Mouse (Mus musculus) neural tube, embryonic 11.5 days (tissue): ENCODE results near the gene Inafm2. TPM values are rescaled to one million over a fixed set of nuclear protein-coding genes. Genes with fewer than 3 reads are reported as not detected.

Experiments used
- ATAC-seq: fragments of 200-750 bp; cut with Nextera tagmentation; 2 replicates; pipeline ENCODE4 v1.8.0; 2017; ENCODE audit warnings: moderate number of reproducible peaks, mild to moderate bottlenecking, moderate TSS enrichment, moderate library complexity; ENCODE audit not compliant: insufficient read depth, low FRiP score, low TSS enrichment
- DNase-seq: peaks from one replicate; pipeline ENCODE4 v3.0.0-alpha.2; 2015; ENCODE audit warnings: low spot score
- H3K27ac ChIP-seq: fragments of 300-500 bp; sonication (generic); 2 replicates; pipeline ENCODE4 v1.5.1; 2014; ENCODE audit warnings: low read depth, mild to moderate bottlenecking, low read length
- H3K27me3 ChIP-seq: fragments of 300-500 bp; sonication (generic); 2 replicates; pipeline ENCODE4 v1.6.1; 2014; ENCODE audit warnings: mild to moderate bottlenecking, low read length, mixed read lengths; ENCODE audit not compliant: control insufficient read depth, insufficient read depth
- H3K36me3 ChIP-seq: fragments of 300-500 bp; sonication (generic); 2 replicates; pipeline ENCODE4 v1.6.1; 2014; ENCODE audit warnings: mild to moderate bottlenecking, low read length, moderate library complexity, mixed read lengths; ENCODE audit not compliant: control insufficient read depth, insufficient read depth
- H3K4me1 ChIP-seq: fragments of 300-500 bp; sonication (generic); 2 replicates; pipeline ENCODE4 v1.6.1; 2014; ENCODE audit warnings: low read length, mixed read lengths; ENCODE audit not compliant: control insufficient read depth, insufficient read depth
- H3K4me2 ChIP-seq: fragments of 300-500 bp; sonication (generic); 2 replicates; pipeline ENCODE4 v1.6.1; 2014; ENCODE audit warnings: low read depth, mild to moderate bottlenecking, moderate library complexity
- H3K4me3 ChIP-seq: fragments of 300-500 bp; sonication (generic); 2 replicates; pipeline ENCODE4 v1.5.1; 2014; ENCODE audit warnings: low read depth, low read length
- H3K9ac ChIP-seq: fragments of 300-500 bp; sonication (generic); 2 replicates; pipeline ENCODE4 v1.6.1; 2014; ENCODE audit warnings: mild to moderate bottlenecking, low read length
- H3K9me3 ChIP-seq: fragments of 300-500 bp; sonication (generic); 2 replicates; pipeline ENCODE4 v1.6.1; 2016; ENCODE audit warnings: low read length; ENCODE audit not compliant: control insufficient read depth
- WGBS: fragments of 180-500 bp; shearing (Covaris S2); extraction: QIAGEN DNeasy Blood & Tissue Kit; methylation state at CpG from one replicate; pipeline ENCODE4 v1.1.7; 2014; 5-methylcytosine and 5-hydroxymethylcytosine counted together
- polyA plus RNA-seq: library from polyadenylated mRNA; unstranded; fragments of >200 nt; fragmentation: Nextera tagmentation; extraction: Ambion mirVana; gene quantifications from 2 replicates; pipeline ENCODE4 v1.2.1, GENCODE M21; 2014

Inafm2 gene
- polyA plus RNA-seq, 1 experiment from 2014 or later: 29.2 TPM

DNA sequence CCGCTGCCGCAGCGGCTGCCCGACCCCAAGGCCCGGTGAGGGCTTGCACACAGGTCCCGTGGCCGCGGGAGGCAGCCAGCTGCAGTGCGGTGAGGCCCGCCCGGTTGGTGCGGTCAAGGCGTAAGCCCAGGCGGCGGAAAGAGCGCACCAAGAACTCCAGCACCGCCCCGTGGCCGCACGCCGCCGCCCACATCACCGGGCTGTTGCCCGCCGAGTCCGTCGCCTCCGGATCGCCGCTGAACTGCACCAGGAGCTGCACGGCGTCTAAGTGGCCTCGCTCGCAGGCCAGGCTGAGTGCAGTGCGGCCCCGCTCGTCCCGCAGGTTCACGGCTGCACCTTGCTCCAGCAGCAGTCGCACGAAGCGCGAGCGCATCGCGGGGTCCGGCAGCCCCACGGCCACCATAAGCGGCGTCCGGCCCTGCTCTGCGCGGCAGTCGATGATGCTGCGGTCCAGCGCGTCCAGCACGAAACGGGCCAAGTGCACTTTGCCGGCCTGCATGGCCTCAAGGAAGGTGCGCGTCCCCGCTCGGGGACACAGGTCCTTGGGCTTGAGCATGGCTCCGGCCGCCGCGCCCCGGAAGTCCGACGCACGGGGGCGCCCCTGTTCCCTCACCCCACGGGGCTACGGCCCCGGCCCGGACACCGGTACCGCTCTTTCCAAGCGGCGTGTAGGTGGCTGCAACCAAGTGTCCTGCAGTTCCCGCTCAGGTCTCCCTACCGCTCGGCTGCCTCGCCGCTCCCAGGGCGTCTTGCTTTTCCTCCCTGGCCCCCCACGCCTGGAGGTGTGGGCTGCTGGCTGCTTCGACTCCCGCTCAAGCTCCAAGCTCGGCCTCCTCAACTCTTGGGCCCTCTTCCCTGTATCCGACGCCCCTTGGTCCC lies 42.4 kb upstream of the Inafm2 start:
- ATAC-seq (peak; percentile 23; the same call in 1 of the 2 replicates), DNase-seq (peak; percentile 68)
- peak overlapping the region; percentile 38 for H3K4me3 ChIP-seq
- peaks cover 19% of the 10 kb centered on the region for H3K4me1 ChIP-seq
- whole genome bisulfite sequencing: under 1% methylated on average over 90 of the region's 93 CpGs
- no peaks in the 10 kb centered on the region for H3K36me3 ChIP-seq
- H3K4me2 ChIP-seq: peak overlapping the region; percentile 53
- H3K27ac ChIP-seq: no peak overlapping the region
- no peaks in the 10 kb centered on the region for H3K9me3 ChIP-seq
- no peak overlapping the region for H3K9ac ChIP-seq
- H3K27me3 ChIP-seq: peaks cover 88% of the 10 kb centered on the region

DNA sequence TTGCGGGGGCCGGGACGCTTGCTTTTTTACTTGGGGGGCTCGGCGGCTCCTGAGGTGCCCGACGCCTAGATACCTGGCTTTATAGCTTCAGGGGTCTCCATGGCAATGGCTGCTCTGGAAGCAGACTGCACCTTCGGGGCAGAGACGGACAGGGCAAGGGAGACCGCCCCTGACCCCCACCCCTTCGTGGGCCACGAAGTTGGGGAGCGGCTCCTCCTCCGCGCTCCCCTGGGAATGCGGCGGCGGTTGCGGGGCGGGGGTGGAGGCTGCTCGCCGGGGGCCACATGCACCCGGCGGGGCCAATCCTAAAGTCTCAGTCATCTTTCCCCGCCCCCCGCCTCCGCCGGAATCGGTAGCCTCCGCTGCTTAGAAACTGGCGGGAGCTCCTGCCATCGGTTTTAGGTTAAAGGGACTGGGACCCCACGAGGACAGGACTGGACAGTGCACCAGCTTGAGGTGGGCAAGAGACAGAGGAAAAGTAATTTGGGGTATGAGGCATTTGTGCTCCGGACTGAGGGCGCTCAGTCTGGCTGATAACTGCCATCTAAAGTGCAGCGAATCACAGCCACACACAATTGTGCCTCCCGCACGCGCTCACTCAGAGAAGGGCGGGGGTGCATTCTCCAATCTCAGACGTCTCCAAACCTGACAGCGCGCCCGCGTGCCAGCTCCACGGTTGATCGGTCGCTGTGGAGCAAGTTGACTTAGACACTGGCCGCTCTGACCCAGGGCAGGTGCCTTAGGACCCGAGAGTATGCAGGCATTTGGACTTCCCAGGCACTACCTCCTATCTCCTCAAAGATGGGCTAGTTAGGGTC lies 41.4 kb upstream of the Inafm2 start, which contains the start of gene Ankrd63:
Gene Ankrd63, minus strand, starts transcription at position 51 of the 818 bp plus-strand sequence.
- H3K9me3 ChIP-seq: no peaks in the 10 kb centered on the region
- H3K4me2 ChIP-seq: peak within 1 kb of the TSS; percentile 53
- H3K27me3 ChIP-seq: peaks cover 94% of the 10 kb centered on the region
- H3K4me3 ChIP-seq: peak within 1 kb of the TSS; percentile 38
- ATAC-seq (no peak), DNase-seq (peak; percentile 49)
- no peaks in the 10 kb centered on the region for H3K36me3 ChIP-seq
- no peak within 1 kb of the TSS for H3K9ac ChIP-seq
- no peak within 1 kb of the TSS for H3K27ac ChIP-seq
- H3K4me1 ChIP-seq: peaks cover 19% of the 10 kb centered on the region
- under 1% methylated on average over 46 of the region's 50 CpGs for WGBS

DNA sequence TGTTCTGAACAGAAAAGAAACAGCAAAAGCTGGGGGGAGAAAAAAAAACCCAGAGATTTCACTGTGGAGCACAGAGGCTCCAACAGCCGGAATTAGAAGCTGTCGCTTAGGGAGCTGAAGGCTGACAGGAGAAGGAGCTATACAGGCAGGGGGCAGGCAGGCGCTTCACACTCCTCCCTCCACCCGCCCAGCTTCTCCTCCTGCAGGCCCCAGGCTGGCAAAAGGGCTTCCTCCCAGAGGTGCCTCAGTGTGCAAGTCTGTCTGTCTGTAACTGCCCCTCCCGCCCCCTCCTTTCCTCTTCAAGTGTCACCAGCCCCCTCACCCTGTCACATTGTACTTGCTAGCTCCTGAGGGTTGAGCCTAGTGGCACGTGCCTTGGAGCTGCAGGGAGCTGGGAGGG lies 39.1 kb upstream of the Inafm2 start:
- 6% methylated on average over 6 of the region's 6 CpGs for WGBS
- no peak overlapping the region for H3K9ac ChIP-seq
- no peaks in the 10 kb centered on the region for H3K9me3 ChIP-seq
- peaks cover 98% of the 10 kb centered on the region for H3K27me3 ChIP-seq
- no peak for ATAC-seq
- H3K4me1 ChIP-seq: peaks cover 13% of the 10 kb centered on the region
- no peaks in the 10 kb centered on the region for H3K36me3 ChIP-seq
- H3K27ac ChIP-seq: no peak overlapping the region
- H3K4me3 ChIP-seq: no peak overlapping the region
- no peak overlapping the region for H3K4me2 ChIP-seq
- DNase-seq: no peak

DNA sequence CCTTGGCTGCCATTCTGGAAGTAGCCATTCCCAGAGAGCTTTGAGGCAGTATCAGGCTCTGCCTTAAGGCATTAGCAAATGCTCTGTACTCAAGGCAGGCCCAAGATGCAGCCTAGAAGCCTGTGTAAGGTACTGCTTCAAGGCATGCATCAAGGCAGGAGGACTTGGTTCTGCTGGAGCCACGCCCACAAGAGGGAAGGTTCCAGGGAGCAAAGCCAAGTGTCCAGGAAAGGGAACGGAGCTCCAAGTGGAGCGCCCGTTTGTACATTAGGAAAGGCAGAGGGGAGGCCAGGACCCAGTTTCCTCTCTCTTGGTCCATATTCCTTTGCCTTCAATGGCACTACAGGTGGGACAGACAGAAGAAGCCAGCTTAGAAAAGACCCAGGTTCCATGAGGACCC lies 37.1 kb upstream of the Inafm2 start:
- Histone ChIP-seq H3K4me3 (no peak overlapping the region), H3K9ac (no peak overlapping the region)
- no peak for ATAC-seq

DNA sequence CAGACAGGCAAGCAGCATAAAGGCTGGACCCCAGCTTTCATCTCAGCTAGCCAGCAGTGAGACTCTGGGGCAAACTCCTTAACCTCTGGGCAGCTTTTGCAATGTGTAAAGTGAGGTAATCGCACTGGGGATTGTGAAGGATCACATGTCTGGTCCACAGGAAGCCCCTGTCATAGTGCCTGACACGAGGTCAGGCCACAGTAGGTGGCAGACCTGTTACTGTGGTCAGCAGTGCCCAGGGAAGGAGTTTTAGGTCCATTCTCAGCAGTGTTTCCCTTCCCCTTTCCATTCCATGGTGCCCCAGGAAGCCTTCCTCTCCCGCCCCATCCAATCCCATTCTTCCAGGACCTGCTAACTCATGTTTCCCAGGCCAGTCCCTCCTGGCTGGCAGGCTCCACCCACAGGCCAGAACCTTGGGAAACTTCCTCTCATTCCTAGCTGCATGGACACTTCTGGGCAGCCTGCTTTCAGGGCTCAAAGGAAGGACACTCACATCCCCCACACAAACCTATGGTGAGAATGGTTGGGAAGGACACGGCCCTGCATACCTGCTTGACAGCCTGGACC lies 35.8 kb upstream of the Inafm2 start:
- 29% methylated on average over 4 of the region's 4 CpGs for WGBS
- H3K27me3 ChIP-seq: peaks cover 78% of the 10 kb centered on the region

More for the DNA sequence above, 37.1 kb upstream of the Inafm2 start:
- H3K36me3 ChIP-seq: no peaks in the 10 kb centered on the region
- H3K9me3 ChIP-seq: no peaks in the 10 kb centered on the region
- H3K4me1 ChIP-seq: peaks cover 14% of the 10 kb centered on the region
- H3K27ac ChIP-seq: no peak overlapping the region
- DNase-seq: no peak
- WGBS: 78% methylated on average over 4 of the region's 4 CpGs
- no peak overlapping the region for H3K4me2 ChIP-seq
- peaks cover 91% of the 10 kb centered on the region for H3K27me3 ChIP-seq

DNA sequence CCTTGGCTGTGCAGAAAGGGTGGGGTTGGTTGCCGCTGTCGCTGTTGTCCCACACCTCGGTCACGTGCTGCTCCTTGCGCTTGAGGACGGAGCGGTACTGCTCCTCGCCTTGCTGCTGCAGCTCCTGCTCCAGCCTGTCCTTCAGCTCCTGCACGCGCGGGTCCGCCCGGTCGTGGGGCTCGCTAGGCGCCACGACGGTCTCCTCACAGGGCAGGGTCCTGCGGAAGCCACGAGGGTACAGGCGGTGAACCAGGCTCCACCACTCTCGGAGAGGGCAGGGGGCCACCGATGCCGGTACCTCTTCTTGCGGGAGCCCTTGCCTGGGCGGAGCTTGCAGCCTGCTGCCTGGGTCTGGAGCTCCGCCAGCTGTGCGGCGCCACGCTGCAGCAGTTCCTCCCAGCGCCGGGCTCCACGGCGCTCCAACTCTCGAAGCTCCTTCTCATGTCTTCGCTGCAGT lies 34.5 kb upstream of the Inafm2 start:
- no peaks in the 10 kb centered on the region for H3K9me3 ChIP-seq
- H3K4me1 ChIP-seq: peaks cover 7% of the 10 kb centered on the region; the same call in 1 of the 2 replicates
- no peaks in the 10 kb centered on the region for H3K36me3 ChIP-seq
- DNase-seq (peak; percentile 69), ATAC-seq (peak; percentile 77; the same call in 1 of the 2 replicates)
- H3K27ac ChIP-seq: no peak overlapping the region
- peaks cover 65% of the 10 kb centered on the region for H3K27me3 ChIP-seq
- peak overlapping the region; percentile 35 for H3K4me3 ChIP-seq
- WGBS: under 1% methylated on average over 36 of the region's 36 CpGs
- peak overlapping the region; percentile 73 for H3K4me2 ChIP-seq
- H3K9ac ChIP-seq: peak overlapping the region; percentile 48

More for the DNA sequence above, 35.8 kb upstream of the Inafm2 start:
- Histone ChIP-seq H3K4me3 (no peak overlapping the region), H3K4me2 (no peak overlapping the region), H3K4me1 (peaks cover 7% of the 10 kb centered on the region; the same call in 1 of the 2 replicates), H3K9ac (no peak overlapping the region), H3K27ac (no peak overlapping the region), H3K9me3 (no peaks in the 10 kb centered on the region), H3K36me3 (no peaks in the 10 kb centered on the region)
- DNase-seq (no peak), ATAC-seq (no peak)

DNA sequence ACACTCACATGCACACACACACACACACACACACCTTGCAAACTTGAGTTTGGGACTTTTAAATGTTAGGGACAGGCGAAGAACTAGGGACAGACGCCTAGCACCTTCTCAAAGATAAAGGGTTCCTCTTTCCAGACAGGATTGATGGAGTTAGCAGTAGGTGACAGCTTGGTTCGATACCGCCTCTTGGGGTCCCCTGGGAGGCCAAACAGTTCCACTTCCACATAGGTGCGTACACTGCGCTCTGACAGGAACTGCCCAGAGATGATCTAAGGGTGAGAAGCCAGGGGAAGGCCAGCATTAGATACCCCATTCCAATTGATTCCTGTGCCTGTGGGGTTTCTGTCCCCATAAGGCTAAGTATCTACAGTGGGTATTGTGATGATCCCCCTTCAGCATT lies 31.9 kb upstream of the Inafm2 start:
- Histone ChIP-seq H3K36me3 (no peaks in the 10 kb centered on the region), H3K9me3 (no peaks in the 10 kb centered on the region), H3K27me3 (peaks cover 41% of the 10 kb centered on the region), H3K27ac (no peak overlapping the region), H3K9ac (no peak overlapping the region), H3K4me1 (peaks cover 7% of the 10 kb centered on the region; the same call in 1 of the 2 replicates), H3K4me2 (no peak overlapping the region), H3K4me3 (no peak overlapping the region)
- ATAC-seq (no peak), DNase-seq (no peak)
- 89% methylated on average over 6 of the region's 6 CpGs for WGBS

DNA sequence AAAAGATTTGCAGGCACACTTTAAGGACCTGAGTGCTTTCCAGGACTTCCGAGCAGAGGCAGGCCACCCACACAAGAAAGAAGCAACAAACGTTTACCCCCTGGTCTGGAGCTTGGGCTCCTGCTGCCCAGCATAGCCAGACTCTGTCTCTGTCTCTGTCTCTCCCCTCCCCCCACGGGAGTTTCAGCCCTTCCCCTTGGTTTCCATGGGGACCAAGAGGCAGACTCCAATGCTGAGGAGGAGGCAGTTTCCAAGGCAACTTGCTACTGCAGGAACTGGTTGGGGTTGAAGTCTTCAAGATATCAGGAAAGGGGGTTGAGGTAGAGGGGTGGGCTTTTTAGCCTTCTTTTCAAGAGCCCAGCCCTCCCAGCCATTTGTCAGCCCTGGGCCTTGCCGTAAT lies 31.3 kb upstream of the Inafm2 start:
- WGBS: 42% methylated on average over 4 of the region's 4 CpGs
- DNase-seq (peak; percentile 47), ATAC-seq (0 out of 2 replicates have a peak, but pooled peaks have one; percentile 43)
- Histone ChIP-seq H3K9me3 (no peaks in the 10 kb centered on the region), H3K27ac (no peak overlapping the region), H3K4me3 (no peak overlapping the region), H3K36me3 (no peaks in the 10 kb centered on the region), H3K4me2 (no peak overlapping the region), H3K27me3 (peaks cover 35% of the 10 kb centered on the region), H3K4me1 (peaks cover 7% of the 10 kb centered on the region; the same call in 1 of the 2 replicates), H3K9ac (no peak overlapping the region)
